1 mouse cellular context compared by ENCODE assay signal in the genomic region with DNA sequence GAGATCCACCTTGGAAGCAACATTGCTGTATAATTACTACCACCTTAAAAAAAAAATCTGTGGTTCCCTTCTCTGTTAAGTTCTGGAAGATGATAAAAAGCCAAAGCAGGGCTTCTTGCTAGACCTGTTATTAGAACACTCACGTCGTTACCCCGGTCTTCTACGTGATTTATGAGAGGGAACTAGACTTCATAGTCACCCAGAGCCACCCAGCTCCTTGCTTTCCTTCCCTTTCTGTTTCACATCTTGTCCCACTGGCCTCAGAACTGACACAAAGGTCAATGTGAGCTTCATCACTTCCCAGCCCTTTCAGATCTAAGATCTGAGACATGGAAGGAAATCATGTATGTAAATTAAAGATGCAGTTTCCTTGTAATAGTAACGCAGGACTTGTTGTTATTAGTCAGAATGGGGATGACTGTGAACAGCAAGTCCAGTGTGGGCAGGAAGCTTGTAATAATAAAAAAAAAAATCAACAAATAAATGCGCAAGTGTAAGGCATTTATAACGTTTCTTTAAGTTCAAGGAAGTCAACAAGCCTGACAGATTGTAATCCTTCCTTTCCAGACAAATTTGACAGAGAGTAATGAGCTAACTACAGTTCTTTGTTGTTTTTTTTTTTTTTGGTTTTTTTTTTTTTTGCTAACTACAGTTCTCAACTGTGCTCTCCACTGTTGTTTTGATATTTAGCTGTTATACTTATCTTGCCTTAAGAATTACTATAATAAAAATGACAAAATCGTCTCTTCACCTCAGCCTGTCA.
TF ChIP-seq lines count a peak whose summit lies in the region.

No protein-coding gene starts in this region.

TF ChIP-seq in MEL, 35 proteins besides CTCF, POLR2A, EP300 and RAD21 (continued from another document):
- no peak for TF ChIP-seq E2F4 (IDR thresholded peaks at IDR 0.05; ENCODE audit: borderline replicate concordance, low read depth, low read length)
- peak; percentile 22; the same call in 1 of the 2 replicates for TF ChIP-seq ELF1 (IDR thresholded peaks at IDR 0.05; ENCODE audit: low read depth, low read length)
- peak; percentile 62; the same call in 1 of the 2 replicates for TF ChIP-seq RCOR1 (IDR thresholded peaks at IDR 0.05; ENCODE audit: low read depth, low read length)
- TF ChIP-seq ZC3H11A (IDR thresholded peaks at IDR 0.05; ENCODE audit: low read depth, low read length) = no peak
- TF ChIP-seq TBP (IDR thresholded peaks at IDR 0.05; ENCODE audit: low read depth, low read length) = peak; percentile 71; the same call in 1 of the 2 replicates
- no peak for TF ChIP-seq MEF2A (IDR thresholded peaks at IDR 0.05; ENCODE audit: extremely low read depth, insufficient replicate concordance, low read depth, low read length, poor library complexity, severe bottlenecking)
- peak; percentile 33; the same call in 1 of the 2 replicates for TF ChIP-seq NELFE (IDR thresholded peaks at IDR 0.05; ENCODE audit: low read depth, low read length)
